Mouse (Mus musculus) lung, postnatal 0 days (tissue): Measurements from ENCODE around the gene Reg3g. TPM values are rescaled to one million over a fixed set of nuclear protein-coding genes. Genes with fewer than 3 reads are reported as not detected.

Experiments
- ATAC-seq: fragments of 200-750 bp; cut with Nextera tagmentation; 2 replicates; pipeline ENCODE4 v1.8.0; 2017; ENCODE audit warnings: moderate library complexity
- DNase-seq: peaks from one replicate; pipeline ENCODE4 v3.0.0-alpha.2; 2016; ENCODE audit warnings: low spot score
- H3K27ac ChIP-seq: fragments of 300-500 bp; sonication (generic); 2 replicates; pipeline ENCODE4 v1.5.1; 2014; ENCODE audit warnings: antibody characterized with exemption, mild to moderate bottlenecking, low read length, mixed read lengths
- H3K27me3 ChIP-seq: fragments of 300-500 bp; sonication (generic); replicated peaks from 2 replicates; pipeline ENCODE4 v1.6.1; 2014; ENCODE audit warnings: low read length, mixed read lengths; ENCODE audit not compliant: insufficient read depth
- H3K36me3 ChIP-seq: fragments of 300-500 bp; sonication (generic); 2 replicates; pipeline ENCODE4 v1.6.1; 2014; ENCODE audit warnings: low read length, mixed read lengths; ENCODE audit not compliant: insufficient read depth
- H3K4me1 ChIP-seq: fragments of 300-500 bp; sonication (generic); 2 replicates; pipeline ENCODE4 v1.6.1; 2014; ENCODE audit warnings: antibody characterized with exemption, low read depth, low read length, mixed read lengths; ENCODE audit not compliant: insufficient read depth
- H3K4me2 ChIP-seq: fragments of 300-500 bp; sonication (generic); replicated peaks from 2 replicates; pipeline ENCODE4 v1.6.1; 2014; ENCODE audit warnings: low read depth, mild to moderate bottlenecking, low read length, moderate library complexity, mixed read lengths
- H3K4me3 ChIP-seq: fragments of 300-500 bp; sonication (generic); 2 replicates; pipeline ENCODE4 v1.5.1; 2014; ENCODE audit warnings: low read depth, low read length
- H3K9ac ChIP-seq: fragments of 300-500 bp; sonication (generic); replicated peaks from 2 replicates; pipeline ENCODE4 v1.6.1; 2014; ENCODE audit warnings: low read depth, mild to moderate bottlenecking
- H3K9me3 ChIP-seq: fragments of 300-500 bp; sonication (generic); 2 replicates; pipeline ENCODE4 v1.6.1; 2016; ENCODE audit warnings: low read length, mixed read lengths
- CTCF ChIP-seq: IDR thresholded peaks from 2 replicates; pipeline ENCODE4 v1.5.1; 2016; ENCODE audit warnings: antibody characterized with exemption, mild to moderate bottlenecking
- EP300 ChIP-seq: IDR thresholded peaks from 2 replicates; pipeline ENCODE4 v1.6.1; 2016; ENCODE audit warnings: antibody characterized with exemption, mild to moderate bottlenecking, control low read depth
- WGBS: fragments of 180-500 bp; shearing (Covaris S2); extraction: QIAGEN DNeasy Blood & Tissue Kit; methylation state at CpG from one replicate; pipeline ENCODE4 v1.1.7; 2014; 5-methylcytosine and 5-hydroxymethylcytosine counted together
- polyA plus RNA-seq: library from polyadenylated mRNA; unstranded; fragments of >200 nt; fragmentation: Nextera tagmentation; extraction: Ambion mirVana; gene quantifications from 2 replicates; pipeline ENCODE4 v1.2.1, GENCODE M21; 2015

Gene Reg3g
- 87.0 and 97.4 TPM in 2 replicates for polyA plus RNA-seq

- no peak for DNase-seq
- no peak within 1 kb of the TSS for H3K4me3 ChIP-seq
- no peak for ATAC-seq
- H3K27me3 ChIP-seq, result no peaks in the 10 kb centered on the region
- H3K36me3 ChIP-seq, result no peaks in the 10 kb centered on the region
- TF ChIP-seq EP300 (no peak), CTCF (no peak)
- no peak within 1 kb of the TSS for H3K9ac ChIP-seq
- no peaks in the 10 kb centered on the region for H3K4me1 ChIP-seq
- no peak within 1 kb of the TSS for H3K27ac ChIP-seq
- H3K9me3 ChIP-seq, result no peaks in the 10 kb centered on the region
- WGBS, result 78% methylated on average over 2 of the region's 2 CpGs
- H3K4me2 ChIP-seq, result no peak within 1 kb of the TSS
Measured at GRCm38 (mm10) chr6:78468772-78469171, at the start of gene Reg3g. Gene Reg3g (minus strand): TSS chr6:78468872.

- no peak for TF ChIP-seq EP300
- TF ChIP-seq CTCF, result peak; percentile 27
- no peak overlapping the region for H3K4me3 ChIP-seq
- no peak overlapping the region for H3K4me2 ChIP-seq
- no peak overlapping the region for H3K27ac ChIP-seq
- no peaks in the 10 kb centered on the region for H3K36me3 ChIP-seq
- DNase-seq, result no peak
- H3K9ac ChIP-seq, result no peak overlapping the region
- 46% methylated on average over 3 of the region's 3 CpGs for WGBS
- H3K27me3 ChIP-seq, result no peaks in the 10 kb centered on the region
- H3K4me1 ChIP-seq, result no peaks in the 10 kb centered on the region
- H3K9me3 ChIP-seq, result no peaks in the 10 kb centered on the region
- ATAC-seq, result no peak
Measured at GRCm38 (mm10) chr6:78515777-78516446, 47.2 kb upstream of the Reg3g start.

DNA sequence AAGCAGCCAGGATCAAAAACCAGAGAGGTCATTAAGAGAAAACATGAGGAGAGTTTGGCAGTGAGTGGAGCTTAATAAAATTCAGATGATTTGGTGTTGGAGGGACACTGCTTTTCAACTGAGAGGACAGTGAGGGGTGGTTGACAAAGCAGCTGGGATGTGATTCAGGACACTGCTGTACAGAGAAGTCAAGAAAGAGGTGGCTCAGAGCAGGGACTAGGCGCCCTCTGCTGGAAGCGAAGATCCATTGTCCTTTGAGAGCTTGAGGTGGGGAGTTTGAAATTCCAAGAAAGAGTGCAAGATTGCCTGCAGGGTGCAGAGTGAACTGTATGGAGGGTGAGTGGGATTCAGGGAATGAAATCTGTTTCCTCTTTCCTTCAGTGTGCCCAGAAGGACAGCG lies 44.2 kb upstream of the Reg3g start:
- WGBS, result 10% methylated on average over 3 of the region's 3 CpGs
- Histone ChIP-seq H3K4me2 (no peak overlapping the region), H3K9me3 (no peaks in the 10 kb centered on the region), H3K27me3 (no peaks in the 10 kb centered on the region), H3K4me1 (no peaks in the 10 kb centered on the region), H3K36me3 (no peaks in the 10 kb centered on the region), H3K4me3 (no peak overlapping the region), H3K9ac (no peak overlapping the region), H3K27ac (no peak overlapping the region)
- TF ChIP-seq EP300 (no peak), CTCF (peak; percentile 70)
- ATAC-seq (no peak), DNase-seq (peak; percentile 54)

- TF ChIP-seq EP300, result no peak
- TF ChIP-seq CTCF, result no peak
- no peaks in the 10 kb centered on the region for H3K9me3 ChIP-seq
- H3K4me1 ChIP-seq, result no peaks in the 10 kb centered on the region
- no peak overlapping the region for H3K4me3 ChIP-seq
- H3K36me3 ChIP-seq, result no peaks in the 10 kb centered on the region
- H3K27me3 ChIP-seq, result no peaks in the 10 kb centered on the region
- H3K9ac ChIP-seq, result no peak overlapping the region
- DNase-seq (no peak), ATAC-seq (no peak)
- no peak overlapping the region for H3K27ac ChIP-seq
- no peak overlapping the region for H3K4me2 ChIP-seq
- 57% methylated on average over 3 of the region's 3 CpGs for WGBS
Measured at GRCm38 (mm10) chr6:78510173-78510900, 41.7 kb upstream of the Reg3g start.

- Histone ChIP-seq H3K4me2 (no peak overlapping the region), H3K9ac (no peak overlapping the region), H3K27me3 (no peaks in the 10 kb centered on the region), H3K4me3 (no peak overlapping the region), H3K4me1 (no peaks in the 10 kb centered on the region), H3K36me3 (no peaks in the 10 kb centered on the region), H3K9me3 (no peaks in the 10 kb centered on the region), H3K27ac (no peak overlapping the region)
- ATAC-seq (no peak), DNase-seq (no peak)
- TF ChIP-seq EP300, result no peak
- TF ChIP-seq CTCF, result no peak
- WGBS, result 53% methylated on average over 3 of the region's 3 CpGs
Measured at GRCm38 (mm10) chr6:78505745-78506144, 37.1 kb upstream of the Reg3g start.

DNA sequence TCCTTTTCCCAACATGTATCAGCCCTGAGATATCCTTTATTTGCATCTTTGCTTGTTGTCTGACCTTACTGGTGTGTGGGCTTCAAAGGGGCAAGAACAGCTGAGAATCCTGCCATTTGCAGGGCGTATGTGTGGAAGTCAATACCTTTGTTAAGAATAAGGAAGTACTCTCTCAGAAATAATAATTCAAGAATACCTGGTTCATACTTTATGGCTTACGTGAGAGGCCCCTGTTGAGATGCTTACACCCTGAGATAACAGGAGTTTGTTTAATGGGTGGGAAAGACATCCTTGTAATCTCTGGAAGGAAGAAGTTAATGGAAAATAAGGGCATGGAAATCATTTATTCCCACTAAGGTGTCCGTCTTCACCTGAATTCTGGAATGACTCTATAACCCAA lies 26.0 kb upstream of the Reg3g start:
- WGBS, result 85% methylated on average over 3 of the region's 3 CpGs

More for the DNA sequence above, 26.0 kb upstream of the Reg3g start:
- Histone ChIP-seq H3K4me1 (no peaks in the 10 kb centered on the region), H3K4me3 (no peak overlapping the region), H3K9me3 (no peaks in the 10 kb centered on the region), H3K27me3 (no peaks in the 10 kb centered on the region), H3K27ac (no peak overlapping the region), H3K36me3 (no peaks in the 10 kb centered on the region), H3K9ac (no peak overlapping the region), H3K4me2 (no peak overlapping the region)
- DNase-seq, result no peak
- TF ChIP-seq EP300, result no peak
- no peak for TF ChIP-seq CTCF
- no peak for ATAC-seq
